Mouse (Mus musculus) cerebellum, adult 2 months (tissue): ENCODE results near the gene Capn8. TPM values are rescaled to one million over a fixed set of nuclear protein-coding genes. Genes with fewer than 3 reads are reported as not detected.

Source experiments
- DNase-seq, 2 experiments: peaks; one replicate each; pipeline ENCODE4 v3.0.0; 2021
- H3K27ac ChIP-seq: fragments of 200-500 bp; 2 replicates; pipeline ENCODE4 v1.5.1; 2012; ENCODE audit warnings: low read length, control low read depth, inconsistent platforms; ENCODE audit not compliant: insufficient read depth
- H3K27me3 ChIP-seq: fragments of 200-500 bp; 2 replicates; pipeline ENCODE4 v1.6.1; 2012; ENCODE audit warnings: inconsistent platforms, mild to moderate bottlenecking, low read length, moderate library complexity; ENCODE audit not compliant: control insufficient read depth, insufficient read depth
- H3K4me1 ChIP-seq: fragments of 200-500 bp; 2 replicates; pipeline ENCODE4 v1.6.1; 2011; ENCODE audit warnings: low read length; ENCODE audit not compliant: control insufficient read depth, insufficient read depth
- H3K4me3 ChIP-seq: fragments of 200-500 bp; replicated peaks from 2 replicates; pipeline ENCODE3; 2011; ENCODE audit warnings: mild to moderate bottlenecking, low read depth, low read length, control low read depth; ENCODE audit not compliant: insufficient read depth
- CTCF ChIP-seq: fragments of 200-500 bp; IDR thresholded peaks from 2 replicates; pipeline ENCODE4 v1.5.1; 2011; ENCODE audit warnings: low read depth, mild to moderate bottlenecking, control low read depth, low read length, moderate library complexity, borderline replicate concordance; ENCODE audit not compliant: insufficient read depth
- POLR2A ChIP-seq: fragments of 200-500 bp; IDR thresholded peaks from 2 replicates; pipeline ENCODE4 v1.6.1; 2011; ENCODE audit warnings: low read length, control low read depth, borderline replicate concordance; ENCODE audit not compliant: insufficient read depth
- WGBS: fragments of 180-500 bp; shearing (Covaris S2); methylation state at CpG from one replicate; pipeline ENCODE4 v1.1.7; 2018; 5-methylcytosine and 5-hydroxymethylcytosine counted together
- polyA plus RNA-seq: library from polyadenylated mRNA; depleted of rRNA; stranded (reverse); fragments of >200 nt; gene quantifications from 2 replicates; pipeline ENCODE4 v1.2.3, GENCODE M21; 2012

Gene Capn8
- polyA plus RNA-seq, 1 experiment, result 0.03 TPM

GRCm38 (mm10) chr1:182520938-182521500, 43.8 kb upstream of the Capn8 start:
- Histone ChIP-seq H3K27ac (no peak overlapping the region), H3K27me3 (no peaks in the 10 kb centered on the region), H3K4me1 (no peaks in the 10 kb centered on the region), H3K4me3 (no peak overlapping the region)
- TF ChIP-seq CTCF, result no peak
- TF ChIP-seq POLR2A, result no peak
- WGBS, result 92% methylated on average over 8 of the region's 8 CpGs
- DNase-seq, result no peak

GRCm38 (mm10) chr1:182522961-182523360, 41.8 kb upstream of the Capn8 start:
- WGBS, result 46% methylated on average over 5 of the region's 5 CpGs
- H3K4me3 ChIP-seq, result no peak overlapping the region
- no peaks in the 10 kb centered on the region for H3K4me1 ChIP-seq
- H3K27me3 ChIP-seq, result no peaks in the 10 kb centered on the region
- no peak overlapping the region for H3K27ac ChIP-seq
- no peak for TF ChIP-seq POLR2A
- TF ChIP-seq CTCF, result no peak
- DNase-seq, result peak in 1 of 2 experiments; percentile 1

- peak in 1 of 2 experiments; percentile 1 for DNase-seq
- H3K27me3 ChIP-seq, result no peaks in the 10 kb centered on the region
- 89% methylated on average over 3 of the region's 3 CpGs for WGBS
- no peak overlapping the region for H3K27ac ChIP-seq
- no peak overlapping the region for H3K4me3 ChIP-seq
- H3K4me1 ChIP-seq, result no peaks in the 10 kb centered on the region
- no peak for TF ChIP-seq POLR2A
These were observed 41.1 kb upstream of the Capn8 start for GRCm38 (mm10) chr1:182523692-182524091.

GRCm38 (mm10) chr1:182525601-182526000, 39.2 kb upstream of the Capn8 start:
- Histone ChIP-seq H3K4me1 (no peaks in the 10 kb centered on the region), H3K27me3 (no peaks in the 10 kb centered on the region), H3K27ac (no peak overlapping the region), H3K4me3 (no peak overlapping the region)
- TF ChIP-seq CTCF, result no peak
- TF ChIP-seq POLR2A, result no peak
- WGBS, result 96% methylated on average over 3 of the region's 3 CpGs
- DNase-seq, result no peak

GRCm38 (mm10) chr1:182527261-182527766, 37.5 kb upstream of the Capn8 start:
- WGBS, result 66% methylated on average over 13 of the region's 13 CpGs
- H3K4me1 ChIP-seq, result no peaks in the 10 kb centered on the region
- DNase-seq, result no peak
- H3K4me3 ChIP-seq, result no peak overlapping the region
- TF ChIP-seq CTCF (no peak), POLR2A (no peak)
- no peaks in the 10 kb centered on the region for H3K27me3 ChIP-seq
- no peak overlapping the region for H3K27ac ChIP-seq

- TF ChIP-seq CTCF (no peak), POLR2A (no peak)
- Histone ChIP-seq H3K4me1 (no peaks in the 10 kb centered on the region), H3K27ac (no peak overlapping the region), H3K4me3 (no peak overlapping the region), H3K27me3 (no peaks in the 10 kb centered on the region)
- DNase-seq, result no peak
- WGBS, result 27% methylated on average over 19 of the region's 19 CpGs
These were observed 36.6 kb upstream of the Capn8 start for GRCm38 (mm10) chr1:182527921-182528858.

GRCm38 (mm10) chr1:182533583-182533982, 31.2 kb upstream of the Capn8 start:
- TF ChIP-seq CTCF, result no peak
- no peak for TF ChIP-seq POLR2A
- Histone ChIP-seq H3K4me3 (no peak overlapping the region), H3K27ac (no peak overlapping the region), H3K27me3 (no peaks in the 10 kb centered on the region), H3K4me1 (no peaks in the 10 kb centered on the region)
- 48% methylated on average over 3 of the region's 3 CpGs for WGBS
- DNase-seq, result no peak

- TF ChIP-seq CTCF (no peak), POLR2A (no peak)
- 90% methylated on average over 3 of the region's 3 CpGs for WGBS
- H3K27ac ChIP-seq, result no peak overlapping the region
These were observed 29.7 kb upstream of the Capn8 start for GRCm38 (mm10) chr1:182535080-182535481.

More at GRCm38 (mm10) chr1:182535080-182535481, 29.7 kb upstream of the Capn8 start:
- Histone ChIP-seq H3K27me3 (no peaks in the 10 kb centered on the region), H3K4me3 (no peak overlapping the region), H3K4me1 (0 out of 2 replicates have a peak, but pooled peaks cover 4% of the 10 kb centered on the region)
- DNase-seq, result no peak
